Mouse (Mus musculus) MEL (cell line): ENCODE measurements around the gene Gm11985.

Source experiments
- CTCF ChIP-seq, 3 experiments: IDR thresholded peaks in 2 of 3; conservative IDR thresholded peaks in 1 of 3; 2 replicates each; pipeline ENCODE4 v1.5.1; 2011 to 2012; ENCODE audit warnings: low read length in 3 of 3, low read depth in 2 of 3, mild to moderate bottlenecking in 2 of 3, improper control_type of control experiment in 1 of 3, inconsistent platforms in 1 of 3, mixed read lengths in 1 of 3, moderate library complexity in 1 of 3; ENCODE audit not compliant: control insufficient read depth in 1 of 3, insufficient read depth in 1 of 3, poor library complexity in 1 of 3, severe bottlenecking in 1 of 3
- EP300 ChIP-seq, 2 experiments: IDR thresholded peaks; 2 replicates each; pipeline ENCODE4 v1.6.1; 2011; ENCODE audit warnings: improper control_type of control experiment in 2 of 2, low read length in 2 of 2, low read depth in 1 of 2, mild to moderate bottlenecking in 1 of 2
- GATA1 ChIP-seq: IDR thresholded peaks from 2 replicates; pipeline ENCODE4 v1.6.1; 2011; ENCODE audit warnings: low read depth, low read length, improper control_type of control experiment
- JUND ChIP-seq: IDR thresholded peaks from 2 replicates; pipeline ENCODE4 v1.6.1; 2011; ENCODE audit warnings: low read depth, mild to moderate bottlenecking, improper control_type of control experiment, low read length
- MAFK ChIP-seq: IDR thresholded peaks from 2 replicates; pipeline ENCODE4 v1.6.1; 2011; ENCODE audit warnings: low read depth, mild to moderate bottlenecking, low read length, improper control_type of control experiment, borderline replicate concordance
- MAX ChIP-seq: IDR thresholded peaks from 2 replicates; pipeline ENCODE4 v1.6.1; 2011; ENCODE audit warnings: low read length, improper control_type of control experiment
- POLR2A ChIP-seq, 2 experiments: IDR thresholded peaks; 2 replicates each; pipeline ENCODE4 v1.6.1; 2011 to 2012; ENCODE audit warnings: low read length in 2 of 2, mild to moderate bottlenecking in 2 of 2, control low read depth in 1 of 2, improper control_type of control experiment in 1 of 2, low read depth in 1 of 2, moderate library complexity in 1 of 2; ENCODE audit not compliant: control insufficient read depth in 1 of 2, insufficient read depth in 1 of 2, poor library complexity in 1 of 2
- TAL1 ChIP-seq: IDR thresholded peaks from 2 replicates; pipeline ENCODE4 v1.6.1; 2012; ENCODE audit warnings: mild to moderate bottlenecking, inconsistent platforms, low read length, moderate library complexity, mixed read lengths
- UBTF ChIP-seq: IDR thresholded peaks from 2 replicates; pipeline ENCODE4 v1.6.1; 2012; ENCODE audit warnings: low read depth, mild to moderate bottlenecking, inconsistent platforms, low read length, improper control_type of control experiment, moderate library complexity, borderline replicate concordance; ENCODE audit not compliant: insufficient read depth
- USF1 ChIP-seq: IDR thresholded peaks from 2 replicates; pipeline ENCODE4 v1.6.1; 2014; ENCODE audit warnings: low read depth, mild to moderate bottlenecking, inconsistent platforms, low read length, improper control_type of control experiment, moderate library complexity

DNA sequence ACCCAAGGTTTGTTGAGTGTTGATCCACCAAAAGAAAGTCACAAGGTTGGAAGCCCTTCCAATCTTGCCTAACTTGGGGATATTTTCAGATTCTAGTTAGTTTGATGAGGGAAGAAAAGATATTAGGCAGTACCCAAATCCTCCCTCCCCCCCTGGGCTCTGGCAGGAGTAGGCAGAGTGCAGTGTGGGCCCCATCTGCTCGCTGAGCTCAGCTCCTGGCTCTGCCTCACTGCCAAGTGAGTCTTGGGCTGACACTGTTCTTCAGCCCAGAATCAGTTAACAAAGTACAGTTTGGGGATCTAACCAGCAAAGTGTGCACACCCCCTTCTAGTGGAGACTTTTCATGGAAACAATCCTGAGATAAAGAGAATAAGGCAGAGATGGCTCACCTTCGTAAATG, 37.8 kb upstream of the Gm11985 start:
- TF ChIP-seq CTCF (IDR thresholded peaks at IDR 0.05 in 2 of 3, conservative IDR thresholded peaks at IDR 0.05 in 1 of 3; ENCODE audit: control insufficient read depth in 1 of 3, insufficient read depth in 1 of 3, low read depth in 2 of 3, low read length in 3 of 3, poor library complexity in 1 of 3, severe bottlenecking in 1 of 3) (no peak), MAX (no peak), EP300 (IDR thresholded peaks at IDR 0.05; ENCODE audit: low read depth in 1 of 2, low read length in 2 of 2) (no peak), POLR2A (IDR thresholded peaks at IDR 0.05; ENCODE audit: control insufficient read depth in 1 of 2, insufficient read depth in 1 of 2, low read depth in 1 of 2, low read length in 2 of 2, poor library complexity in 1 of 2) (no peak), TAL1 (no peak), GATA1 (no peak), JUND (no peak), UBTF (no peak), USF1 (no peak), MAFK (no peak)
